Mouse (Mus musculus) midbrain, postnatal 0 days (tissue): Measurements from ENCODE around the gene Hist1h3e. TPM values are rescaled to one million over a fixed set of nuclear protein-coding genes. Genes with fewer than 3 reads are reported as not detected.
A peak's percentile ranks its signal among the peaks of the same experiment; 100 is the strongest.
"Not testable (repeated sequence)": the region's sequence is repeated elsewhere in the genome, so short reads cannot be mapped to it uniquely, and the experiment has no call there.

ENCODE experiments used
- ATAC-seq: fragments of 200-750 bp; cut with Nextera tagmentation; 2 replicates; pipeline ENCODE4 v1.8.0; 2017; ENCODE audit warnings: moderate number of reproducible peaks, mild to moderate bottlenecking, moderate TSS enrichment, moderate library complexity; ENCODE audit not compliant: low FRiP score
- DNase-seq: peaks from one replicate; pipeline ENCODE4 v3.0.0-alpha.2; 2015; ENCODE audit warnings: low spot score
- H3K27ac ChIP-seq: fragments of 300-500 bp; sonication (generic); 2 replicates; pipeline ENCODE4 v1.5.1; 2014; ENCODE audit warnings: low read depth, mild to moderate bottlenecking, low read length, mixed read lengths
- H3K27me3 ChIP-seq: fragments of 300-500 bp; sonication (generic); 2 replicates; pipeline ENCODE4 v1.6.1; 2014; ENCODE audit warnings: low read length, control low read depth, mixed read lengths; ENCODE audit not compliant: insufficient read depth
- H3K36me3 ChIP-seq: fragments of 300-500 bp; sonication (generic); 2 replicates; pipeline ENCODE4 v1.6.1; 2014; ENCODE audit warnings: low read length, control low read depth, mixed read lengths; ENCODE audit not compliant: insufficient read depth
- H3K4me1 ChIP-seq: fragments of 300-500 bp; sonication (generic); 2 replicates; pipeline ENCODE4 v1.6.1; 2014; ENCODE audit warnings: mild to moderate bottlenecking, control low read depth, antibody characterized with exemption, low read length, mixed read lengths; ENCODE audit not compliant: insufficient read depth
- H3K4me2 ChIP-seq: fragments of 300-500 bp; sonication (generic); 2 replicates; pipeline ENCODE4 v1.6.1; 2014; ENCODE audit warnings: low read depth, mild to moderate bottlenecking, low read length, mixed read lengths; ENCODE audit not compliant: poor library complexity, severe bottlenecking
- H3K4me3 ChIP-seq: fragments of 300-500 bp; sonication (generic); 2 replicates; pipeline ENCODE4 v1.5.1; 2014; ENCODE audit warnings: low read depth, mild to moderate bottlenecking, low read length, moderate library complexity
- H3K9ac ChIP-seq: fragments of 300-500 bp; sonication (generic); replicated peaks from 2 replicates; pipeline ENCODE4 v1.6.1; 2014; ENCODE audit warnings: mild to moderate bottlenecking, low read length, moderate library complexity, mixed read lengths; ENCODE audit not compliant: poor library complexity, severe bottlenecking
- H3K9me3 ChIP-seq: fragments of 300-500 bp; sonication (generic); 2 replicates; pipeline ENCODE4 v1.6.1; 2016; ENCODE audit warnings: low read length, control low read depth
- CTCF ChIP-seq: IDR thresholded peaks from 2 replicates; pipeline ENCODE4 v1.5.1; 2016; ENCODE audit warnings: antibody characterized with exemption, mild to moderate bottlenecking
- WGBS: fragments of 180-500 bp; shearing (Covaris S2); extraction: QIAGEN DNeasy Blood & Tissue Kit; methylation state at CpG from one replicate; pipeline ENCODE4 v1.1.7; 2014; 5-methylcytosine and 5-hydroxymethylcytosine counted together
- polyA plus RNA-seq: library from polyadenylated mRNA; unstranded; fragments of >200 nt; fragmentation: Nextera tagmentation; extraction: Ambion mirVana; gene quantifications from 2 replicates; pipeline ENCODE4 v1.2.1, GENCODE M21; 2015
- total RNA-seq: library from RNA; depleted of rRNA; stranded (reverse); fragments of >200 nt; gene quantifications from 2 replicates; pipeline ENCODE4 v1.2.3, GENCODE M21; 2014

Gene Hist1h3e
- total and polyA plus RNA-seq, 2 experiments from 2014 or later, result 1.2 to 384 TPM

DNA sequence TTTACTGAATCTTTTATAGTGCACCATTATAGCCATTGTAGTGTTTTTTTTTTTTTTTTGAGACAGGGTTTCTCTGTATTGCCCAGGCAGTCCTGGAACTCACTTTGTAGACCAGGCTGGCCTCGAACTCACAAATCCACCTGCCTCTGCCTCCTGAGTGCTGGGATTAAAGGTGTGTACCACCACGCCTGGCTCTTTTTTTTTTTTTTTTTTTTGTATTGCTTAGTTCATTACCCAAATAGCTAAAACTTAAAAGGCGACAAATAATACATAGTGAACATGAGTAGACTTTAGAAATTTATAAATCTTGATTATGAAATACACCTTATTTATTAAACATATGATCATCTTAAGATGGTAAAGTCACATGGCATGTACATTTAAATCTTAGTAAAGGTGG, 20.7 kb downstream of the Hist1h3e start:
- Histone ChIP-seq H3K27ac (no peak overlapping the region), H3K9ac (no peak overlapping the region), H3K9me3 (no peaks in the 10 kb centered on the region), H3K36me3 (no peaks in the 10 kb centered on the region), H3K4me2 (no peak overlapping the region), H3K4me1 (no peaks in the 10 kb centered on the region), H3K27me3 (no peaks in the 10 kb centered on the region), H3K4me3 (no peak overlapping the region)
- WGBS, result 81% methylated on average over 3 of the region's 3 CpGs
- DNase-seq (no peak), ATAC-seq (no peak)
- TF ChIP-seq CTCF, result no peak

DNA sequence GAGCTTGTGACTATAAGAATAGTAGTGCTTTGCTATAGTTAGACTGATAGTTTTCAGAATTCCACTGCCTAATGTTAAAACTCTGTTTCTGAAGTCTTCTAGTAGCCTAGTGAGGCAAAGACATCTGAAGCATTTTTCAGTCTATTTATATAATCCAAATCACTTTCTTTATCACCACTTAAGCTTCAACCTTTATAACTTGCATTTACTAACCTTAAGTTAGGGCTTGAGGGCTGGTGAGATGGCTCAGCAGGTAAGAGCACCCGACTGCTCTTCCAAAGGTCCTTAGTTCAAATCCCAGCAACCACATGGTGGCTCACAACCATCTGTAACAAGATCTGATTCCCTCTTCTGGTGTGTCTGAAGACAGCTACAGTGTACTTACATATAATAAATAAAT, 22.3 kb downstream of the Hist1h3e start:
- not testable (repeated sequence) for H3K4me1 ChIP-seq, H3K4me2 ChIP-seq, H3K36me3 ChIP-seq, H3K9ac ChIP-seq, H3K4me3 ChIP-seq, H3K9me3 ChIP-seq, ATAC-seq, H3K27ac ChIP-seq, DNase-seq, H3K27me3 ChIP-seq
- WGBS, result 71% methylated on average over 1 of the region's 1 CpGs

DNA sequence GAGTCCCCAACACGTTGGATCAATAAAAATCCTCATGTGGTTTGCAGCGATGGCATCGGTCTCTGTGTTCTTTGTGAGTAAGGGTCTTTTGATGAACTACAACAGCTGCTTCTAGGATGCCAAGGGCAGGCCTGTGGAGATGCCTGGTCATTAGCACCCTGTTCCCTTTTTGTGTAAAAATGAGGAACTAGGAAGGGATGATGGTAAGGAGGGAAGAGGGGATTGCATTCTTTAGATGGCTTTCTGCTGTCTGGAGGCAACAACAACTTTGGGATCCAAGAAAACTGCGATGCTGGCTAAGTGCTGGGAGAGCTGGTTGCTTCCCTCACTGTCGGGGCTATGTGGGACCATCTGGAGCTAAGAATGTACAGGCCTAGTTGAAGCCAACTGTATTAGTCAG, 23.9 kb downstream of the Hist1h3e start:
- WGBS, result 83% methylated on average over 5 of the region's 5 CpGs
- TF ChIP-seq CTCF, result no peak

DNA sequence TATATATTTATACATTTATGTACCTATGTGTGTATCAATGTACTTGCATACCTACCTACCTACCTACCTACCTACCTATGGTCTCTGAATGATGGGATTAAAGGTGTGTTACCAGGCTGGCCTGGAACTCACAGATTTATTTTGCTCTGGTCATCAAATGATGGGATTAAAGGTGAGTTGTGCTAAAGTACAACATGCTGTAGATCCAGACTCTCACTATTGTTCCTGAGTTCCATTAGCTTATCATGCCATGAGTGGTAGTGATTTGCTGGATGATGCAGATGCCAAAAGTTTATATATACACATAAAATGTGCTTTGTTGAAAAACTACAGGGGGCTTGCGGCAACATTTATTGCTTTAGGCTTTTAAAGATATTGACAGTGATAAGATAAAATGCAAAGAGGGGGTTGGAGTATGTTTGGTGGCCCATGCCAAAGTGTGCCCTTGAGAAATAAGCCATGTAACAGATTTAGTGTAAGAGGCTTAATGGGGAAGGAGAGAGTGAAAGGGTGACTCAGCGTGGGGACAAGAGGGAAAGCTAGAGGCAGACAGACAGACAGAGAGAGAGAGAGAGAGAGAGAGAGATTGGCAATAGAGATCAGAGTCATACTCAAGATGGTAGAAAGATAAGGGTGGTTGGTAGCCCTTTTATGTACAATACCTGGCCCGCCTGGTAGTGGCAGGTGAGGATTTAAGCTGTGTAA, 25.0 kb downstream of the Hist1h3e start:
- no peak overlapping the region for H3K4me3 ChIP-seq
- no peak overlapping the region for H3K9ac ChIP-seq
- peaks cover 9% of the 10 kb centered on the region for H3K4me1 ChIP-seq
- ATAC-seq, result no peak
- H3K9me3 ChIP-seq, result no peaks in the 10 kb centered on the region
- H3K27me3 ChIP-seq, result no peaks in the 10 kb centered on the region
- no peak for DNase-seq
- no peak overlapping the region for H3K4me2 ChIP-seq
- no peak overlapping the region for H3K27ac ChIP-seq
- no peaks in the 10 kb centered on the region for H3K36me3 ChIP-seq
- 83% methylated on average over 3 of the region's 3 CpGs for WGBS
- TF ChIP-seq CTCF, result no peak

More for the DNA sequence above, 23.9 kb downstream of the Hist1h3e start:
- no peak overlapping the region for H3K4me3 ChIP-seq
- ATAC-seq (no peak), DNase-seq (no peak)
- no peaks in the 10 kb centered on the region for H3K9me3 ChIP-seq
- no peak overlapping the region for H3K9ac ChIP-seq
- peaks cover 6% of the 10 kb centered on the region for H3K4me1 ChIP-seq
- no peaks in the 10 kb centered on the region for H3K36me3 ChIP-seq
- no peak overlapping the region for H3K4me2 ChIP-seq
- H3K27ac ChIP-seq, result no peak overlapping the region
- no peaks in the 10 kb centered on the region for H3K27me3 ChIP-seq

DNA sequence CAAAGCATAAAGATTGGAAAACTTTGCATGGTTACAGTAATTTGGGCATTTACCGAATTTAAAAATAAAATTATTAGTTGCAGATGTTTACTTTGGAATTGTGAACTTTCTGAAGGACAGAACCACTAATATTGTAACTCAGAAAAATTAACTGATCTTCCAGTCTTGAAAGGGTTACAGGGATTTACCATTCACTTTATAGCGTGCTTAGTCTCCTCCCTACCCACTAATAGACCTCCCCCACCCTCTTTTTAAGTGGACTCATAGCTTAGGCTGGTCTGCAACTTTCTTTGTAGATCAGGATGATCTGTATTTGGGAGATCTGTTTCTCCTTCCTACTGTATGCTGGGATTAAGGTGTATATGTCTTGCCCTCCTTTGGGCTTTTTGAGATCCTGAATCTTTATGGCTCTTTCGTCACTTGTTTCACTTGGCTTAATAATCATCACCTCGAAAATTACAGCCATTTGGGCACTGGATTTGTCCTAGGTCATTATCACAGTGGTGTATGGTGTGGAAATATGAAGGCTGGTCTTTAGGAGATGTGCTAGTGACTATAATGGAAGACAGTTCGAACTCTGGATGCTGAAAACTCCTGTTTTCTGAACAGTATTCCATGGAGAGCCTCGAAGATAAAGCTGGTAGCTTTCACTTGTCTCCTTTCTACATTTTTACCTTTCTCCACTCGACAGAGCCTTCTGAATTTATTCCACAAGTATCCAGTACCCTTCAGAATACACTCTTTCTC, 25.9 kb downstream of the Hist1h3e start:
- Histone ChIP-seq H3K4me3 (no peak overlapping the region), H3K9me3 (no peaks in the 10 kb centered on the region), H3K27ac (no peak overlapping the region), H3K27me3 (no peaks in the 10 kb centered on the region), H3K4me1 (peaks cover 10% of the 10 kb centered on the region), H3K9ac (no peak overlapping the region), H3K4me2 (no peak overlapping the region), H3K36me3 (no peaks in the 10 kb centered on the region)
- ATAC-seq (no peak), DNase-seq (no peak)
- TF ChIP-seq CTCF, result no peak
- WGBS, result 20% methylated on average over 7 of the region's 7 CpGs

DNA sequence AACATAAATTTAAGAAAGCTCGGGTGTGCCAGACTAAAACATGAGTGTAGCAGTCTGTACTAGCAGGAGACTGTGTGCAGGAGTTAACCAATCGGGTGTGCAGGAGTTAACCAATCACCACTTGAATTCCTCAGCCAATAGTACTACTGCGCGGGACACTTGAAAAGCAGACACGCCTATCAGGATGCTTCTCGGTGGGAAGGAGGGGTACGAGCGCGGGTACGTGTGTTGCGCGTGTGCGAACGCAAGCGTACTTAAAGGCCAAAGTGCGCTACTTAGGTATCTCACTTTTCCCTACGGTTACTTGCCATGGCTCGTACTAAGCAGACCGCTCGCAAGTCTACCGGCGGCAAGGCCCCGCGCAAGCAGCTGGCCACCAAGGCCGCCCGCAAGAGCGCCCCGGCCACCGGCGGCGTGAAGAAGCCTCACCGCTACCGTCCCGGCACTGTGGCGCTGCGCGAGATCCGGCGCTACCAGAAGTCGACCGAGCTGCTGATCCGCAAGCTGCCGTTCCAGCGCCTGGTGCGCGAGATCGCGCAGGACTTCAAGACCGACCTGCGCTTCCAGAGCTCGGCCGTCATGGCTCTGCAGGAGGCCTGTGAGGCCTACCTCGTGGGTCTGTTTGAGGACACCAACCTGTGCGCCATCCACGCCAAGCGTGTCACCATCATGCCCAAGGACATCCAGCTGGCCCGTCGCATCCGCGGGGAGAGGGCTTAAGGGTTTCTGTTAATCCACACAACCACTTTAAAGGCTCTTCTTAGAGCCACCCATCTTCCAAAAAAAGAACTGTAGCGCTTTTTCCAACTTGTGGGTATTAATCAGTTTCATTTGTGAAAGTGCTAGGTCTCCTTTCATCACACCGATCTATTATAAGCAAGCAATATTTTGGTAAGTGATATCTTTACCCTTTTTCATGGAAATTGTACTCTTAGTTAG, 26.8 kb downstream of the Hist1h3e start, which contains the start of gene Hist1h3g:
TSS of gene Hist1h3g (plus strand) at position 286 of the 939 bp plus-strand sequence.
- peak within 1 kb of the TSS; percentile 46 for H3K4me3 ChIP-seq
- H3K27me3 ChIP-seq, H3K27ac ChIP-seq, H3K36me3 ChIP-seq, H3K9me3 ChIP-seq, H3K9ac ChIP-seq: not testable (repeated sequence)
- peaks cover 10% of the 10 kb centered on the region for H3K4me1 ChIP-seq
- under 1% methylated on average over 48 of the region's 62 CpGs for WGBS
- H3K4me2 ChIP-seq, result peak within 1 kb of the TSS; percentile 69
- ATAC-seq (peak; percentile 85), DNase-seq (peak; percentile 97)
